Mouse (Mus musculus) ES-Bruce4 (cell line): ENCODE measurements around the gene Sptbn4. TPM values are rescaled to one million over a fixed set of nuclear protein-coding genes. Genes with fewer than 3 reads are reported as not detected.

Experiments used
- H3K27ac ChIP-seq: 2 replicates; pipeline ENCODE4 v1.5.1; 2012; ENCODE audit warnings: low read length, inconsistent platforms; ENCODE audit not compliant: insufficient read depth
- H3K27me3 ChIP-seq: 2 replicates; pipeline ENCODE4 v1.6.1; 2012; ENCODE audit warnings: mild to moderate bottlenecking, low read length, inconsistent platforms; ENCODE audit not compliant: control insufficient read depth, poor library complexity, insufficient read depth, severe bottlenecking
- H3K36me3 ChIP-seq: 2 replicates; pipeline ENCODE4 v1.6.1; 2012; ENCODE audit warnings: inconsistent platforms, mild to moderate bottlenecking, low read length, moderate library complexity; ENCODE audit not compliant: control insufficient read depth, poor library complexity, insufficient read depth, severe bottlenecking
- H3K4me1 ChIP-seq: one replicate; pipeline ENCODE4 v1.8.1; 2011; ENCODE audit warnings: low read length; ENCODE audit not compliant: control insufficient read depth, insufficient read depth
- H3K4me3 ChIP-seq: 2 replicates; pipeline ENCODE4 v1.5.1; 2011; ENCODE audit warnings: low read depth, mild to moderate bottlenecking, low read length
- H3K9ac ChIP-seq: 2 replicates; pipeline ENCODE4 v1.6.1; 2012; ENCODE audit warnings: low read depth, mild to moderate bottlenecking, inconsistent platforms; ENCODE audit not compliant: poor library complexity, severe bottlenecking
- H3K9me3 ChIP-seq: replicated peaks from 2 replicates; pipeline ENCODE4 v1.6.1; 2012; ENCODE audit warnings: mild to moderate bottlenecking, low read length, inconsistent platforms; ENCODE audit not compliant: control insufficient read depth, poor library complexity, insufficient read depth, severe bottlenecking
- CTCF ChIP-seq: IDR thresholded peaks from one replicate; pipeline ENCODE4 v1.8.1; 2011; ENCODE audit warnings: low read depth, low read length
- POLR2A ChIP-seq: IDR thresholded peaks from one replicate; pipeline ENCODE4 v1.8.1; 2011; ENCODE audit warnings: low read length; ENCODE audit not compliant: insufficient read depth
- polyA plus RNA-seq: library from polyadenylated mRNA; stranded (reverse); fragments of >200 nt; gene quantifications from 2 replicates; pipeline ENCODE4 v1.2.4, GENCODE M21; 2011; ENCODE audit warnings: low read depth; ENCODE audit not compliant: missing spikeins, insufficient read depth, insufficient read length

Sptbn4 gene
- polyA plus RNA-seq, 1 experiment, result 6.0 TPM

GRCm38 (mm10) chr7:27307551-27307950 is 139.9 kb downstream of the Sptbn4 start:
- no peaks in the 10 kb centered on the region for H3K9me3 ChIP-seq
- peak overlapping the region; percentile 94 for H3K27ac ChIP-seq
- TF ChIP-seq POLR2A (no peak), CTCF (peak; percentile 59)
- H3K4me3 ChIP-seq, result no peak overlapping the region
- H3K27me3 ChIP-seq, result no peaks in the 10 kb centered on the region
- peak overlapping the region; percentile 32; the same call in 1 of the 2 replicates for H3K9ac ChIP-seq
- 0 out of 2 replicates have a peak, but pooled peaks cover 2% of the 10 kb centered on the region for H3K36me3 ChIP-seq
- no peaks in the 10 kb centered on the region for H3K4me1 ChIP-seq

Other genes starting within 250 kb of the Sptbn4 start
- 10.7 and 11.3 TPM in 2 replicates for gene Itpkc, start 219.0 kb downstream of the Sptbn4 start, polyA plus RNA-seq
- gene Coq8b, start 214.7 kb downstream of the Sptbn4 start, polyA plus RNA-seq, result 7.8 and 10.9 TPM in 2 replicates
- 32.9 and 38.5 TPM in 2 replicates for gene Numbl, start 189.3 kb downstream of the Sptbn4 start, polyA plus RNA-seq
- gene Ltbp4, start 110.0 kb downstream of the Sptbn4 start, polyA plus RNA-seq, result 66.8 and 72.5 TPM in 2 replicates
- 43.6 and 44.5 TPM in 2 replicates for gene Shkbp1, start 91.7 kb downstream of the Sptbn4 start, polyA plus RNA-seq
- gene Gm20479, start 90.3 kb downstream of the Sptbn4 start, polyA plus RNA-seq, result 15.8 and 17.1 TPM in 2 replicates
- gene Blvrb, start 292 bp upstream of the Sptbn4 start, polyA plus RNA-seq, result 44.1 and 44.3 TPM in 2 replicates
- gene Sertad3, start 26.1 kb upstream of the Sptbn4 start, polyA plus RNA-seq, result 10.9 and 11.8 TPM in 2 replicates
- gene Sertad1, start 39.2 kb upstream of the Sptbn4 start, polyA plus RNA-seq, result 8.0 and 8.9 TPM in 2 replicates
- gene Prx, start 51.6 kb upstream of the Sptbn4 start, polyA plus RNA-seq, result 4.2 and 5.7 TPM in 2 replicates
- gene Hipk4, start 75.6 kb upstream of the Sptbn4 start, polyA plus RNA-seq, result 1.4 and 1.5 TPM in 2 replicates
- gene Pld3, start 105.5 kb upstream of the Sptbn4 start, polyA plus RNA-seq, result 50.8 and 72.8 TPM in 2 replicates
- 36.1 and 36.7 TPM in 2 replicates for gene 2310022A10Rik, start 105.5 kb upstream of the Sptbn4 start, polyA plus RNA-seq
- 38.7 and 39.8 TPM in 2 replicates for gene Akt2, start 143.9 kb upstream of the Sptbn4 start, polyA plus RNA-seq
- 0.65 TPM in 1 of 2 replicates, not detected in the other for gene Ttc9b, start 206.2 kb upstream of the Sptbn4 start, polyA plus RNA-seq
- 13.5 and 16.5 TPM in 2 replicates for gene Map3k10, start 226.9 kb upstream of the Sptbn4 start, polyA plus RNA-seq
- 1.6 and 1.8 TPM in 2 replicates for gene Zfp607b, start 241.7 kb upstream of the Sptbn4 start, polyA plus RNA-seq